Mouse (Mus musculus) neural tube, embryonic 12.5 days (tissue): ENCODE measurements around the gene Zic4. TPM values are rescaled to one million over a fixed set of nuclear protein-coding genes. Genes with fewer than 3 reads are reported as not detected.

Experiments
- polyA plus RNA-seq: library from polyadenylated mRNA; unstranded; fragments of >200 nt; fragmentation: Nextera tagmentation; extraction: Ambion mirVana; gene quantifications from 2 replicates; pipeline ENCODE4 v1.2.1, GENCODE M21; 2016

Zic4 gene
- polyA plus RNA-seq, 1 experiment from 2014 or later, result 66.6 TPM

Other genes with a start within 250 kb of the Zic4 start
- 19.0 and 19.9 TPM in 2 replicates for gene Zic1, start 3.4 kb downstream of the Zic4 start, polyA plus RNA-seq